Mouse (Mus musculus) liver, adult 2 months (tissue): ENCODE results near the gene Ddi2.

Experiments used
- CTCF ChIP-seq: fragments of 200-500 bp; IDR thresholded peaks from 2 replicates; pipeline ENCODE4 v1.5.1; 2011; ENCODE audit warnings: low read depth, low read length, control low read depth
- POLR2A ChIP-seq: fragments of 200-500 bp; IDR thresholded peaks from 2 replicates; pipeline ENCODE4 v1.6.1; 2011; ENCODE audit warnings: low read length, control low read depth; ENCODE audit not compliant: insufficient read depth; ENCODE audit errors: extremely low read depth

DNA sequence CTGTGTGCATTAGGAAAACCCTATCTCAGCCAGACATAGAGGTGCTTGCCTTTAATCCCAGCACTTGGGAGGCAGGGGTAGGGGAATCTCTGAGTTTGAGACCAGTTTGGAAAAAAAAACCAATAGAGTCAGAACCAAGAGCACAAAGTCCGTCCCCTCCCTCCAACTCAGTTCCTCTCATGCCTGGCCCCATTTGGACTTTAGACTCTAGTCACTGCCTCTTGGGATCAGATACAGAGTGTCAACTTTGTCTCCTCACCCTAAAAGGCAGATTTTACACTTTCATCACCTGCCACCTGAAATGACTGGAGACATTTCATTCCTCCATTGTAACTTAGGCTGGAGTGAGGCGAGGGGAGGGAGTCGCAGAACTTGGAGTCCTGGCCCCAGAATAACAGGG, 6.0 kb upstream of the Ddi2 start:
- no peak for TF ChIP-seq CTCF
- no peak for TF ChIP-seq POLR2A
